Mouse (Mus musculus): ENCODE measurements around the gene Ctnnb1.

DNA sequence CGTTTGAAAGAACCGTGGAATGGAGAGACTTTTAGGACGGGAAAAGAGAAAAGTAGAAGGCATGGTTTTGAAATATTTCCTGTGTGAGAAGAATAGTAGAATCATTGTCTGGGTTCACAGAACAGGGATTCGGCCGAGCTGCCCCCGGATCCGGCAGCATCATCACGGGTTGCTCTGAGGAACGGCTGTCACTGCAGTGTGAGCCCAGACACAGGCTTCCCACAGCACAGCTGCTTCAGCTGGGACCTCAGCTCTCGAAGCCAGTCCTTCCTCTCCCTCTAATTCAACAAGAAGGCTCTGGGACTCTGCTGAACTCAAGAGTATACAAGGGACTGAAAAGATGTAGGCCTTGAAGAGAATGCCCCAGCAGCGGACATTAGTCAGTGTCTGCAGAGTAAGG lies 69.7 kb downstream of the Ctnnb1 start:
- TF ChIP-seq CTCF (IDR thresholded peaks at IDR 0.05; ENCODE audit: control insufficient read depth, insufficient read depth, insufficient read length) (no peak), MYOG (IDR thresholded peaks at IDR 0.05; ENCODE audit: control insufficient read depth, extremely low read depth, insufficient read length) (no peak), MAX (IDR thresholded peaks at IDR 0.05) (no peak), FOSL1 (IDR thresholded peaks at IDR 0.05; ENCODE audit: insufficient read depth, low read length, poor library complexity, severe bottlenecking) (no peak), MYOD1 (IDR thresholded peaks at IDR 0.05; ENCODE audit: control insufficient read depth, insufficient read length, low read depth) (no peak), USF1 (IDR thresholded peaks at IDR 0.05; ENCODE audit: low read depth) (no peak)

All from C2C12 (cell line).